Mouse (Mus musculus): ENCODE measurements around the gene Ccdc30. TPM values are rescaled to one million over a fixed set of nuclear protein-coding genes. Genes with fewer than 3 reads are reported as not detected.

Gene Ccdc30
- 2.3 and 3.7 TPM in 2 replicates for polyA plus RNA-seq (2011; ENCODE audit: insufficient read depth, insufficient read length, low replicate concordance, missing spikeins)

DNA sequence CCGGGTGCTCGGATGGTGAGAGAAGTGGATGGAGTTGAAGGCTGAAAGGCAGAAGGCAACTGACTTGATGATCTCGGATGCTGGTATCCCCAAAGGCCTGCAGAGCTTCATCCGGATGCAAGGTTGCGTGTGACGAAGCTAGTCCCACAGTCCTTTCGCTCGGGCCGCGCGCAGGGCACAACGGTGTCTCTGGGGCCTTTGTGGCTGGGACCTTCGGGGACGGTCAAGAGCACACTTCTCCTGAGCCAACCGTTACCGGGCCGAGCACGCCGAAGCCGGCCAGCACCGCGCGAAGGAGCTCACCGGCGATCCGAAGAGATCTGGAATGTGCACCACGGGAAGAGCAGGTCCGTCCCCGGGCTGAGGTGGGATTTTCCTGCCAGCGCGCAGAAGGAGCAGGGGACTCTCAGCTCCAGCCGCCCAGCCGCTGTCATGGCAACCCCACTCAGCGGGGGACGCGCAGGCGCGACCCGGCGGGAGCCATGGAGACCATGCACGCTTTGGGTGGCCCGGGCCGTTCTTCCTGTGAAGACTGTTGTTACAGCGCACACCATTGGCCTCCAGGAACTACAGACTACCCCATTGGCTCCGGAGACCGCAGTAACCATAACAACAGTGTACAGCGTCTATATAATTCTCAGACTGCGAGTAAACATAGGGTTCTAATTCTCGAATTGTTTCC lies at the start of gene Ccdc30:
Gene Ccdc30, minus strand, starts transcription at position 450 of the 682 bp plus-strand sequence.
- H3K4me3 ChIP-seq (replicated peaks; ENCODE audit: control insufficient read depth, low read depth, low read length) = peak within 1 kb of the TSS; percentile 51
- TF ChIP-seq POLR2A (IDR thresholded peaks at IDR 0.05; ENCODE audit: borderline replicate concordance, control insufficient read depth, low read depth, low read length) = no peak
- no peak for TF ChIP-seq CTCF (IDR thresholded peaks at IDR 0.05; ENCODE audit: control insufficient read depth, insufficient read depth, low read length)
- WGBS = 1% methylated on average over 49 of the region's 49 CpGs
- H3K4me1 ChIP-seq (ENCODE audit: control insufficient read depth, insufficient read depth, low read length) = peaks cover 4% of the 10 kb centered on the region; the same call in 1 of the 2 replicates
- no peak within 1 kb of the TSS; the same call in 1 of the 2 replicates for H3K27ac ChIP-seq (ENCODE audit: control insufficient read depth, insufficient read depth, low read depth, low read length, poor library complexity)

GRCm38 (mm10) chr4:119463756-119464419 lies 48.6 kb upstream of the Ccdc30 start:
- Histone ChIP-seq H3K4me3 (replicated peaks; ENCODE audit: control insufficient read depth, low read depth, low read length) (no peak overlapping the region), H3K27ac (ENCODE audit: control insufficient read depth, insufficient read depth, low read depth, low read length, poor library complexity) (no peak overlapping the region), H3K4me1 (ENCODE audit: control insufficient read depth, insufficient read depth, low read length) (peaks cover 1% of the 10 kb centered on the region; the same call in 1 of the 2 replicates)
- TF ChIP-seq CTCF (IDR thresholded peaks at IDR 0.05; ENCODE audit: control insufficient read depth, insufficient read depth, low read length) = no peak
- no peak for TF ChIP-seq POLR2A (IDR thresholded peaks at IDR 0.05; ENCODE audit: borderline replicate concordance, control insufficient read depth, low read depth, low read length)
- 35% methylated on average over 13 of the region's 13 CpGs for WGBS

DNA sequence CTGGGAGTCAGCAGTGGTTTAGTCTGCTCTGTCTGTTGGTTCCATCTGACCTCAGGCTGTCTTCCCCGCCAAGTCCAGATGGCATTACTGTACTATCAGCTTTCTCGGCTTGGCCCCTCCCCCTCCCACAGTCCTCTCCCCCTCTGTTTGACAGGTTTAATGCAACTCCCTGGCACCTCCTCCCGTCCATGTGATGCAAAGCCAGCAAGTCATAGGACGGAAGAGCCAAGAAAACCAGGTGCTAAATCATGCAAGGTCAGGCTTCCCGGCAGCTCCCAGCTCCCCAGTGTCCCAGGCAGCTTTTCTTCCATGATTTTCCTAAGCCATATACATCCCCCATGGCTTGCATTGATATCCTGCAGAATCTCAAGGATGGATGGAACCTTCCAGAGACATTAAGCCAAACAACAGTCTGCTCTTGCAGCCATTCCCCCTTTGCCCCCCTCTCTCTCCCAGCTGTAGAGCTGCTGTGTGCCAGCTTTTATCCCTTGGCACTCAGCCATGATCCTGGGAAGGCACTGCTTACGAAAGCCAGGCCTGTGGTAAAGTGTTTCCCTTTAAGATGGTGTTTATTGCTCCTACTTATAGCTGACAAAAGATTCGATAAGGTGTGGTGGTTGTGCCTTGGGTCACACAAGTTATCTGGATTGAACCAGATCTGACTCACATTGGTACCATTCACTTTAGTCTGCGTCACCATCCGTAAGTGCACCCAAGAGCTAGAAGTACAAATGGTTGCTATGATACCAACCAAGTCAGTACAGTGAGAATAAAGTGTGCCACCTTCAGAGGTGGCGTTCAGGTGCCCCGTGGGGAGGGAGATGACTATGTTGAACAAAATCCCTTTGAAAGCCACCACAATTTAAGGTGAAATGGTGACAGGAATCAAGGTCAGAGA lies 47.8 kb upstream of the Ccdc30 start:
- Histone ChIP-seq H3K4me3 (replicated peaks; ENCODE audit: control insufficient read depth, low read depth, low read length) (no peak overlapping the region), H3K27ac (ENCODE audit: control insufficient read depth, insufficient read depth, low read depth, low read length, poor library complexity) (no peak overlapping the region), H3K4me1 (ENCODE audit: control insufficient read depth, insufficient read depth, low read length) (peaks cover 1% of the 10 kb centered on the region; the same call in 1 of the 2 replicates)
- WGBS = 67% methylated on average over 11 of the region's 11 CpGs
- no peak for TF ChIP-seq POLR2A (IDR thresholded peaks at IDR 0.05; ENCODE audit: borderline replicate concordance, control insufficient read depth, low read depth, low read length)
- no peak for TF ChIP-seq CTCF (IDR thresholded peaks at IDR 0.05; ENCODE audit: control insufficient read depth, insufficient read depth, low read length)

DNA sequence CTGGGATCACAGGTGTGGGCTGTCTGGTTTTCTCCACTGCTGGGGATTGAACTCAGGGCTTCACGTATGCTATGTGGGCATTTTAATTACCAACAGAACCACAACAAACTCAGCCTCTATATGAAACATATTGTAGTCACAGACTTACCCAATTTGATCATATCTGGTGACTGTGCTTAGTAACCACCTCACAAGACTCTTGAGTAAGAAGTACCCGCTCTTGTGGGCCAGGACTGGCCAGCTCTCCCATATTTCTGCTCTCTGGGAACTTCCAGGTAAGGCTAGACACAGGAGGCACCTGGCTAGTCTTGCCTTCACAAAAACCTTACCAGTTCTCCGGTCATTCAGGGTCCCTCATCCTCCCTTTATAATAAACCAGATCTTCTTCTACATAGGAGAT lies 47.1 kb upstream of the Ccdc30 start:
- WGBS = 75% methylated on average over 3 of the region's 3 CpGs

DNA sequence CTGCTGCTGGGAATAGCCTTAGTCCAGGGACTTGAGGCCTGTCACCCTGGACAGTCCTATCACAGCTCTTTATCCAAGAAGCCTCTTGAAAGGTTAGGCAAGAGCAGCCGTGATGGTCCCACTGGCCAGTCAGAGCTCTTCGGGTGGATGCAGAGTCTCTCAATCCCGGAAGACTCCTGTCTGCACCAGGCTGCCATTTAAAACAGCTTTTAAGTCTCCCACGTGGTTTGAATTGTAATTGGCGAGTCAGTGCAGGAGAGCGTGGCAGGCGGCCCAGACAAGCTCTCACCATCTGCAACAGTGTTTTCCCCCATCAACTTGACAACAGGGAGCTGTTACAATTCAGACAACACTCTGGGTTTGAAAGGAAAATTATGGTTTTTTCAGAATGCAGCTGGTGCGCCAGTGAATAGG lies 45.4 kb upstream of the Ccdc30 start:
- Histone ChIP-seq H3K4me3 (replicated peaks; ENCODE audit: control insufficient read depth, low read depth, low read length) (no peak overlapping the region), H3K4me1 (ENCODE audit: control insufficient read depth, insufficient read depth, low read length) (no peaks in the 10 kb centered on the region), H3K27ac (ENCODE audit: control insufficient read depth, insufficient read depth, low read depth, low read length, poor library complexity) (no peak overlapping the region)
- 77% methylated on average over 8 of the region's 8 CpGs for WGBS
- TF ChIP-seq CTCF (IDR thresholded peaks at IDR 0.05; ENCODE audit: control insufficient read depth, insufficient read depth, low read length) (no peak), POLR2A (IDR thresholded peaks at IDR 0.05; ENCODE audit: borderline replicate concordance, control insufficient read depth, low read depth, low read length) (no peak)

More for the DNA sequence above, 47.1 kb upstream of the Ccdc30 start:
- TF ChIP-seq POLR2A (IDR thresholded peaks at IDR 0.05; ENCODE audit: borderline replicate concordance, control insufficient read depth, low read depth, low read length) (no peak), CTCF (IDR thresholded peaks at IDR 0.05; ENCODE audit: control insufficient read depth, insufficient read depth, low read length) (no peak)
- Histone ChIP-seq H3K4me3 (replicated peaks; ENCODE audit: control insufficient read depth, low read depth, low read length) (no peak overlapping the region), H3K4me1 (ENCODE audit: control insufficient read depth, insufficient read depth, low read length) (no peaks in the 10 kb centered on the region), H3K27ac (ENCODE audit: control insufficient read depth, insufficient read depth, low read depth, low read length, poor library complexity) (no peak overlapping the region)

- no peak overlapping the region for H3K27ac ChIP-seq (ENCODE audit: control insufficient read depth, insufficient read depth, low read depth, low read length, poor library complexity)
- TF ChIP-seq CTCF (IDR thresholded peaks at IDR 0.05; ENCODE audit: control insufficient read depth, insufficient read depth, low read length) (no peak), POLR2A (IDR thresholded peaks at IDR 0.05; ENCODE audit: borderline replicate concordance, control insufficient read depth, low read depth, low read length) (no peak)
- no peak overlapping the region for H3K4me3 ChIP-seq (replicated peaks; ENCODE audit: control insufficient read depth, low read depth, low read length)
- no peaks in the 10 kb centered on the region for H3K4me1 ChIP-seq (ENCODE audit: control insufficient read depth, insufficient read depth, low read length)
- 69% methylated on average over 5 of the region's 5 CpGs for WGBS
These were observed 45.0 kb upstream of the Ccdc30 start for GRCm38 (mm10) chr4:119460296-119460695.

- no peak overlapping the region for H3K27ac ChIP-seq (ENCODE audit: control insufficient read depth, insufficient read depth, low read depth, low read length, poor library complexity)
- no peaks in the 10 kb centered on the region for H3K4me1 ChIP-seq (ENCODE audit: control insufficient read depth, insufficient read depth, low read length)
- no peak overlapping the region for H3K4me3 ChIP-seq (replicated peaks; ENCODE audit: control insufficient read depth, low read depth, low read length)
- WGBS = 50% methylated on average over 6 of the region's 6 CpGs
- TF ChIP-seq POLR2A (IDR thresholded peaks at IDR 0.05; ENCODE audit: borderline replicate concordance, control insufficient read depth, low read depth, low read length) (no peak), CTCF (IDR thresholded peaks at IDR 0.05; ENCODE audit: control insufficient read depth, insufficient read depth, low read length) (no peak)
These were observed 38.2 kb upstream of the Ccdc30 start for GRCm38 (mm10) chr4:119453533-119453932.

All from bone marrow, adult 2 months (tissue).